Mouse (Mus musculus) regulatory T cell (primary cell): Measurements from ENCODE around the gene Egfr.

Experiments used
- in situ Hi-C: fragments of 300-600 bp; cut with MboI, MseI; formaldehyde crosslinking; loops from one replicate; pipeline ENCODE4 v1.15.1; 2025; ENCODE audit warnings: high pct_unique_total_duplicates

Gene Egfr

GRCm38 (mm10) chr11:16897681-16898080 is 145.7 kb downstream of the Egfr start:
- in situ Hi-C loops, result no loop called here

- in situ Hi-C loops, result no loop called here
These were observed 148.2 kb downstream of the Egfr start for GRCm38 (mm10) chr11:16900182-16900581.

- in situ Hi-C loops, result no loop called here
These were observed 148.8 kb downstream of the Egfr start for GRCm38 (mm10) chr11:16900653-16901416.

- in situ Hi-C loops, result no loop called here
These were observed 152.5 kb downstream of the Egfr start for GRCm38 (mm10) chr11:16904302-16905011.

- in situ Hi-C loops, result no loop called here
These were observed 153.0 kb downstream of the Egfr start for GRCm38 (mm10) chr11:16905012-16905332.

GRCm38 (mm10) chr11:16906530-16906929 is 154.5 kb downstream of the Egfr start:
- in situ Hi-C loops, result no loop called here

- in situ Hi-C loops, result no loop called here
These were observed 155.6 kb downstream of the Egfr start for GRCm38 (mm10) chr11:16907517-16908129.

GRCm38 (mm10) chr11:16914756-16915155 is 162.8 kb downstream of the Egfr start:
- in situ Hi-C loops, result no loop called here

GRCm38 (mm10) chr11:16915850-16916249 is 163.8 kb downstream of the Egfr start:
- in situ Hi-C loops, result no loop called here

GRCm38 (mm10) chr11:16917512-16917911 is 165.5 kb downstream of the Egfr start:
- in situ Hi-C loops, result no loop called here

- in situ Hi-C loops, result loop anchor here (10.0 kb wide), 1 partner anchor 1623 kb away; no protein-coding TSS in a partner anchor
These were observed 180.2 kb downstream of the Egfr start for GRCm38 (mm10) chr11:16932159-16932558.

GRCm38 (mm10) chr11:16935577-16936236 is 183.7 kb downstream of the Egfr start:
- in situ Hi-C loops, result loop anchor here (10.0 kb wide), 1 partner anchor 1619 kb away; no protein-coding TSS in a partner anchor

GRCm38 (mm10) chr11:16941103-16941793 is 189.2 kb downstream of the Egfr start:
- in situ Hi-C loops, result no loop called here

- in situ Hi-C loops, result no loop called here
These were observed 190.0 kb downstream of the Egfr start for GRCm38 (mm10) chr11:16941973-16942452.

GRCm38 (mm10) chr11:16943016-16943415 is 191.0 kb downstream of the Egfr start:
- in situ Hi-C loops, result no loop called here

GRCm38 (mm10) chr11:16948756-16949155 is 196.8 kb downstream of the Egfr start:
- in situ Hi-C loops, result loop anchor here (5.0 kb wide), 1 partner anchor 209 kb away; the partner anchor contains the start of gene Ppp3r1

- in situ Hi-C loops, result loop anchor here (5.0 kb wide), 1 partner anchor 443 kb away; the partner anchor contains the start of gene Sec61g
These were observed 198.4 kb downstream of the Egfr start for GRCm38 (mm10) chr11:16950226-16950975.

- in situ Hi-C loops, result loop anchor here (5.0 kb wide), 1 partner anchor 444 kb away; the partner anchor contains the start of gene Sec61g
These were observed 199.2 kb downstream of the Egfr start, which contains the start of gene Fbxo48 for GRCm38 (mm10) chr11:16950976-16951760. TSS of gene Fbxo48 (plus strand) at chr11:16951375.

GRCm38 (mm10) chr11:16951761-16952010 is 199.7 kb downstream of the Egfr start:
- in situ Hi-C loops, result loop anchor here (5.0 kb wide), 1 partner anchor 444 kb away; the partner anchor contains the start of gene Sec61g
